Mouse (Mus musculus) small intestine, adult 2 months (tissue): Measurements from ENCODE around the gene Comp.

Experiments used
- CTCF ChIP-seq: fragments of 200-500 bp; IDR thresholded peaks from 2 replicates; pipeline ENCODE4 v1.5.1; 2012; ENCODE audit warnings: low read depth, mild to moderate bottlenecking, control low read depth, inconsistent platforms, low read length, moderate library complexity, mixed read lengths; ENCODE audit not compliant: insufficient replicate concordance, insufficient read length; ENCODE audit errors: extremely low read depth
- POLR2A ChIP-seq: fragments of 200-500 bp; IDR thresholded peaks from 2 replicates; pipeline ENCODE4 v1.6.1; 2012; ENCODE audit warnings: low read depth, mild to moderate bottlenecking, control low read depth, inconsistent platforms, low read length, moderate library complexity

DNA sequence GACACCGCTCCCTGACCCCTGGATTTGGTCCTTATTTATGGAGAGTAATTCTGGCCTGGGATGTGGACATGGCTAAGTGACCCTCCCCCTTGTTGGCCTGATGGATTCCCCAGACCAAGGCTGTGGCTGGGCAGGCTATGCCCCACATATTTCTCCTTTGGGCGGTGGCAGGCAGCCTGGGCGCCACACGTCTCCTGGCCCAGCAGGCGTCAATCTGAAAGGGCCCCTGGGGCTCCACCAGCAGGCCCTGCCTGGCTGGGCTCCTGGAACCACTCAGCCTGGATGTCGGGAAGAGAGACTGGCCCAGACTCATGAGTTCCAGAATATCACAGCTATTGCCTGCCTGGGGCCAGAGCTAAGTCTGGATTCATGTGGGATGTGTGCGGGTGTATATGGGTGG, 2.9 kb upstream of the Comp start:
- TF ChIP-seq CTCF (no peak), POLR2A (no peak)
